Mouse (Mus musculus): ENCODE results near the gene Tspan32.

Gene Tspan32

GRCm38 (mm10) chr7:143006756-143007598, 2.1 kb downstream of the Tspan32 start:
- in situ Hi-C loops (cut with MboI; ENCODE audit: low pct_unique_long_range_greater_than_20kb in 1 of 2, low sequenced_read_pairs in 2 of 2, unreplicated experiment in 1 of 2): no loop called here

GRCm38 (mm10) chr7:143007599-143008369, 2.9 kb downstream of the Tspan32 start:
- in situ Hi-C loops (cut with MboI; ENCODE audit: low pct_unique_long_range_greater_than_20kb in 1 of 2, low sequenced_read_pairs in 2 of 2, unreplicated experiment in 1 of 2): no loop called here

DNA sequence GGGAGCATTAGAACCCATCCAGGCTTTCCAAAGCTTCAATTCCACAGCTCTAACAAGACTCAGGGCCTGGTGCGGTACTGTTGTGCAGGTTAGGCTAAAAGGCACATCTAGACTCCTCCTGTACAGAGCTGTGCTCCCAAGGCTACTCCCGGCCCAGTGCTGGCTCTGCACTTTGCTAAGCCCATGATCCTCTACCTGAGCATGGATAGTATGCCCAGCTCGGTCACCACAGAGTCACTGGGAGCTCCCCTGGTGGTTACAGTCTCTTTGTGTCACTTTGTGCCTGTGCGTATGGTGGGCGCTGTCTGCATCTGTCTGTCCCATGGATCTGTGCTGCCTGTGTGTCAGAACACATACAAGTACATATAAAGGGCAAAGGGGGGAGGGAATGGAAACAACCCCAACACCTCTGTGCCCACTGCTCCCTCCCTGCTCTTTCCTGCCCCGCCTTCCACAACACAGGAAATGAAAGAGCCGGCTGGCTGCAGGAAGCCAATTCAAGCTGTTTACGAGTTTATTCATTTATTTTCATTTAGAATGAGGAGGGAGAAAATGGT, 3.6 kb downstream of the Tspan32 start:
- in situ Hi-C loops (cut with MboI; ENCODE audit: low pct_unique_long_range_greater_than_20kb in 1 of 2, low sequenced_read_pairs in 2 of 2, unreplicated experiment in 1 of 2): no loop called here

DNA sequence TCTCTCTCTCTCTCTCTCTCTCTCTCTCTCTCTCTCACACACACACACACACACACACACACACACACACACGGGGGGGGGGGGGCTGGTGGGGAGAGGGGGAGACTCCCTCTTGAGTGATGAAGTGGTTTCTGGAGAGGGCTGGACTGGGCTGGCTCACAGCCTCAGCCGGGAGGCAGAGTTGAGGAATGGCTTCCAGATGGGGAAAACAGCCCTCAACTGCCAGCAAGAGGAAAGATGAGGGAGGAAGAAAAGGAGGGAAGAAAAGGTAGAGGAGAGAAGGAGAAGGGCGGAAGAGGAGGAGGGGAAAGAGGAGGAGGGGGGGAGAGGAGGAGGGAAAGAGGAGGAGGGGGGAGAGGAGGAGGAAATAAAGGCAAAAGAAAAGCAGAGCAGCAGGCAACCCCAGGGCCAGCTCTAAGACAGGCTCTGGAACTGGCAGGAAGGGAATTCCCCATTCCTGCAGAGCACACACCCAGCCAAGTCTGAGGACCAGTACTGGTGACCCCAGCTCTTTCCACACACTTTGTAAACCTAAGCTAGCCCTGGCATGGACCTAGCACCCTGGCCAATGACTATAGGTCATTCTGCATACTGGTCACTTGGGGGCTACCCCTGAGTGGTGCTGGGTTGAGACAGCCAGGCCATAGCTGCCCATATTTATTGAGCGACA, 4.3 kb downstream of the Tspan32 start:
- in situ Hi-C loops (cut with MboI; ENCODE audit: low pct_unique_long_range_greater_than_20kb in 1 of 2, low sequenced_read_pairs in 2 of 2, unreplicated experiment in 1 of 2): no loop called here

GRCm38 (mm10) chr7:143009996-143010395, 5.2 kb downstream of the Tspan32 start:
- in situ Hi-C loops (cut with MboI; ENCODE audit: low pct_unique_long_range_greater_than_20kb in 1 of 2, low sequenced_read_pairs in 2 of 2, unreplicated experiment in 1 of 2): no loop called here

GRCm38 (mm10) chr7:143011226-143011625, 6.4 kb downstream of the Tspan32 start:
- in situ Hi-C loops (cut with MboI; ENCODE audit: low pct_unique_long_range_greater_than_20kb in 1 of 2, low sequenced_read_pairs in 2 of 2, unreplicated experiment in 1 of 2): no loop called here

DNA sequence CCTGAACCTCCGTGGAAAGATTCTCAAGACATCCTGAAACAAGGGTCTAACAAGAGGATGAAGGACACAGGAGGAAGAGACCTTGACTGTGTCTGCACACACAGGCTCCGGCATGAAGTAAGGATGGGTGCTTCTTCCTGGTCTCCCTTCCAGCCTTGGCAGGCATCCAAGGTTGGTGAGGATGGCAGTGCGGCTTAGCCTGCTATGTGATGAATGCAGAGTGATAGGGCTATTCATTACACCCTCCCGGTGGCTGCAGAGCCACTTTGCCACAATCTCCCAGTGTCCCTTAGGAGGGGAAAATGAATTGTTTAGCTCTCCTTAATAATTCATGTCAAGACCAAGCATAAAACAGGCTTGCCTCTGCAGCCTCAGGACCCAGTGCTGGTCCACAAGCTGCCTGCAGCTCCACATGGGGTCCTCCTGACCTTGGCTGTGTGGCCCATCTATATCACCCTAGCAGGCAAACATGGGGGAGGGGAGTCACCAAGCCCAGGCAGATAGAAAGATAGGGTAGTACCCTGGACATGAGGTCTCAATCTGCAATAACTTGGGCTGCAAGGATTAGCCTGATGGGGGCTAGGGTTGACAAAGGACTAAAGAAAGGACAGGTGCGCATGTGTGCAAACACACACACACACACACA, 7.5 kb downstream of the Tspan32 start:
- in situ Hi-C loops (cut with MboI; ENCODE audit: low pct_unique_long_range_greater_than_20kb in 1 of 2, low sequenced_read_pairs in 2 of 2, unreplicated experiment in 1 of 2): no loop called here

DNA sequence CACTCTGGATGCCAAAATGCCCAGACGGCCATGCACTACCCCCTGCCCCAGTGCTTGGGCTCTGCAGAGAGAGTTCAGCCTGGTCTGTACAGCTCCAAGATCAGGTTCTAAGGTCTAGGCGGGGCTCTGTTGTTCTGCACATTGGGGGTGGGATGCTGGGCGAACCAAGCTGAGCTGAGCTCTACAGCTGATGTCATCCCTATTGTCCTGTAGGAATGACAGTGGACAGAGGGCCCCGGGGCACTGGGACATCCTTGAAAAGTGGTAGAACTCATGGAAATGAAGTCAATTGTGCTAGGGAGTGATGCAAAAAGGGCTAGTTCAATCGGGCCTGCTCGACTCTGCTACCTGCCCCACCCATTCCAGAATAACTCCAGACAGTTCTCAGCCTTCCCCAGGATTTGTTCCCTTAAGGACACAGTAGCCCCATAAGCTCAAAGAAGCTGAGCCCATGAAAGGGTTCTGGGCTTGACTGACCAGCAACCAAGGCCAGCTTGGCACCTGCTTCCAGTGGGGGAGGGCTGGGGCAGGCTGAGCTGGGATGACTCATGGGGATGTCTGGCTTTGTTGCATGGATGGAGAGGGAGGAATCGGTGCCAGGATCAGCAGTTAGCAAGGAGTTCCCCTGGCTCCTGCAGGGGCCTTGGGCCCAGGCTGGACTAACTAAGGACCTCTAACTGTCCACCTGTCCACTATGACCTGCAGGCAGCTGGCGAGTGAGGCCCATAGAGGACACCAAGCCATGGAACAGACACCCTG, 8.8 kb downstream of the Tspan32 start:
- in situ Hi-C loops (cut with MboI; ENCODE audit: low pct_unique_long_range_greater_than_20kb in 1 of 2, low sequenced_read_pairs in 2 of 2, unreplicated experiment in 1 of 2): no loop called here

DNA sequence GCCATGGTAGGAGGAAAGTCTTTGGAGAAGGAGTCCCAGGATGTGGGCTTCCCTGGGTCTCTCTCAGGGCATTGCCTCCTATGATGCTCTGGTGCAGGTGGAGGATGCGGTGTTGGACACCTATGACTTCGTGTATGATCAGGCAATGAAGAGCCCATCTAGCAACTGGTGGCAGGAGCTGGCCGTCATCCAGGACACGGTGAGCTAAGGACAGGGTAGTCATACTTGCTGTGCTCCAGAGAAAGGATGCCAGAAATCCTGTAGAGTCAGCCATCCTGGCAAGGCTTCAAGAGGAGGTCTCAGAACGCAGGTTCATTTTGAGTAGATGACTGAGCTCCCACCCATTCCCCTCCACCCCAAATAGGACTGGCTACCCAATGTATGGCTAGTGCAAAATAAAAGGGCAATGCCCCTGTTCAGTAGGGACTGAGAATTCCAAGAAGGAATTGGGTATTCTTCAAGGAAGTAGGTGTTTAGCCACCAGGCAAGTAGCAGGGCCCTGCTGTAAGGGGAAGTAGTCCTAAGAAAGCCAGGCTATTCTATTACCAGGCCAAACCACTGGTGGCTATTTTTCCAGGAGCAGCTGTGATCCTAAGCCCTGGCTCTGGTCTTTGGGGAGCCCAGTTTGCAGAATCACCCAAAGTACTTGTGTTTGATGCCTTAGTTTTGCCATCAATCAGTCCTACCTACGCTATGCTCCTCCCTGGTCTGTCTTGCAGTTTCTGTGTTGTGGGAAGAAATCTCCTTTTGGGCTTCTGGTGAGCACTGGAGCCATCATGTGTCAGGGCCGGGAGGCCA, 10.2 kb downstream of the Tspan32 start:
- in situ Hi-C loops (cut with MboI; ENCODE audit: low pct_unique_long_range_greater_than_20kb in 1 of 2, low sequenced_read_pairs in 2 of 2, unreplicated experiment in 1 of 2): no loop called here

DNA sequence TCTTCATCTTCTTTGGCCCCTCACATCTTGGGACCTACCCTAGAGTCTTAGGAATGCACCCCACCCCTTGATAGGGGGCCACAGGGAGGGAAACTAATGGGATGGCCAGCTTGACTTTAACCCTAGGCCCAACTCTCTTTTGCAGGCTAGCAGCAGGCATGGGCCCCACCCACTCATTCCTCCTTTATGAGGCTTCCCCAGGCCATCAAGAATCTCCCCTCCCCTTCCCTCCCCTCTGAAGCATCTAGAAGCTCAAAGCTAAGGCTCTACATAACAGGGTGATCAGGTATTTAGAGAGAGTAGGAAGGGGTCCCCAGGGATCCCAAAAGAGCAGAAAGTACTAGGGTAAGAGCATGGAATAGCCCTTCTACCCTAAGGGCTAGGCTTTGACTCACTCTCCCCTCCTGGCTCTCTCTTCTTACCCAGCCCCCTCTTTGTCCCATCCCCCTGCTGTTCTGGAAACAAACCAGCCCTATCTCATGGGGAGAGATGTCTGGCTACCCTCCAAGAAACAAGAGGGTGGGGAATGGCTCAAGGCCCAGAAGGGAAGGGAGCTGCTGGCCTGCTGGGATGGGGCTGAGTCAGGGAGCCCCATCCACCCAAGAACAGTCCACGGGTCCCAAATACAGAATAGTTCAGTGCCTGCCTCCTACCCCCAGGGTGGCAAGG, 11.0 kb downstream of the Tspan32 start:
- in situ Hi-C loops (cut with MboI; ENCODE audit: low pct_unique_long_range_greater_than_20kb in 1 of 2, low sequenced_read_pairs in 2 of 2, unreplicated experiment in 1 of 2): no loop called here

GRCm38 (mm10) chr7:143016424-143017142, 11.7 kb downstream of the Tspan32 start:
- in situ Hi-C loops (cut with MboI; ENCODE audit: low pct_unique_long_range_greater_than_20kb in 1 of 2, low sequenced_read_pairs in 2 of 2, unreplicated experiment in 1 of 2): no loop called here

GRCm38 (mm10) chr7:143017181-143017580, 12.3 kb downstream of the Tspan32 start:
- in situ Hi-C loops (cut with MboI; ENCODE audit: low pct_unique_long_range_greater_than_20kb in 1 of 2, low sequenced_read_pairs in 2 of 2, unreplicated experiment in 1 of 2): no loop called here

DNA sequence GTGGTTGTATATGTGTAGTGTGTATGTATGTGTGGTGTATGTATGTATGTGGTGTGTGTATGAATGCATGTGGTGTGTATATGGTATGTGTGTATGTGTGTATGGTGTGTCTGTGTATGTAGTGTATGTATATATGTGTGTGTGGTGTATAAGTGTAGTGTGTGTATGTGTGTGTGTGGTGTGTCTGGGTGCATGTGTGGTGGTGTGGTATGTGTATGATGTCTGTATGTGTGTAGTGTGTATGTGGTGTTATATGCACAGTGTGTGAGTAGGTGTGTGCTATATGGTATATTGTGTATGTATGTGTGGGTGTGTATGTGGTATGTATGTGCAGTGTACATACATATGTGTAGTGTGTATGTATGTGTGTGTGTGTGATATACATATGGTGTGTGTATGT, 15.2 kb downstream of the Tspan32 start:
- in situ Hi-C loops (cut with MboI; ENCODE audit: low pct_unique_long_range_greater_than_20kb in 1 of 2, low sequenced_read_pairs in 2 of 2, unreplicated experiment in 1 of 2): no loop called here

- in situ Hi-C loops (cut with MboI; ENCODE audit: low pct_unique_long_range_greater_than_20kb in 1 of 2, low sequenced_read_pairs in 2 of 2, unreplicated experiment in 1 of 2): no loop called here
Measured at GRCm38 (mm10) chr7:143020764-143021163, 15.9 kb downstream of the Tspan32 start.

- in situ Hi-C loops (cut with MboI; ENCODE audit: low pct_unique_long_range_greater_than_20kb in 1 of 2, low sequenced_read_pairs in 2 of 2, unreplicated experiment in 1 of 2): no loop called here
Measured at GRCm38 (mm10) chr7:143021356-143022164, 16.7 kb downstream of the Tspan32 start.

Data from mouse embryonic stem cell (cell line).